Mouse (Mus musculus) urinary bladder, postnatal 0 days (tissue): ENCODE results near the gene Ugt2a2. TPM values are rescaled to one million over a fixed set of nuclear protein-coding genes. Genes with fewer than 3 reads are reported as not detected.

Source experiments
- polyA plus RNA-seq: library from polyadenylated mRNA; unstranded; fragments of >200 nt; fragmentation: Nextera tagmentation; extraction: Ambion mirVana; gene quantifications from 2 replicates; pipeline ENCODE4 v1.2.1, GENCODE M21; 2015

Ugt2a2 gene
- not detected in 2 replicates for polyA plus RNA-seq

GRCm38 (mm10) chr5:87482160-87482559 is at the start of gene Ugt2a2:
Gene Ugt2a2, minus strand, starts transcription at chr5:87482260.

GRCm38 (mm10) chr5:87490771-87491170 is 8.7 kb upstream of the Ugt2a2 start, which contains the start of gene Ugt2a1:
Gene Ugt2a1, minus strand, starts transcription at chr5:87490871.

GRCm38 (mm10) chr5:87486706-87487105 is 4.6 kb upstream of the Ugt2a2 start, which contains the start of gene Gm43638:
Gene Gm43638, minus strand, starts transcription at chr5:87486806.

GRCm38 (mm10) chr5:87424041-87424440 is 58.0 kb downstream of the Ugt2a2 start, which contains the start of gene Ugt2b38:
Gene Ugt2b38, minus strand, starts transcription at chr5:87424203.

Other genes with a start within 250 kb of the Ugt2a2 start
- not detected in 2 replicates for gene Ugt2b37, start 227.5 kb downstream of the Ugt2a2 start, polyA plus RNA-seq
- gene Ugt2a3, start 145.1 kb downstream of the Ugt2a2 start, polyA plus RNA-seq: not detected in 2 replicates
- gene Ugt2b38, start 58.1 kb downstream of the Ugt2a2 start, polyA plus RNA-seq: not detected in 2 replicates
- not detected in 2 replicates for gene Gm43638, start 4.5 kb upstream of the Ugt2a2 start, polyA plus RNA-seq
- gene Ugt2a1, start 8.6 kb upstream of the Ugt2a2 start, polyA plus RNA-seq: not detected in 2 replicates
- 0.13 TPM in 1 of 2 replicates, not detected in the other for gene Sult1b1, start 55.9 kb upstream of the Ugt2a2 start, polyA plus RNA-seq
- not detected in 2 replicates for gene Sult1d1, start 86.8 kb upstream of the Ugt2a2 start, polyA plus RNA-seq
- not detected in 2 replicates for gene Sult1e1, start 109.3 kb upstream of the Ugt2a2 start, polyA plus RNA-seq
- gene Csn1s1, start 183.9 kb upstream of the Ugt2a2 start, polyA plus RNA-seq: not detected in 2 replicates
- not detected in 2 replicates for gene Csn2, start 217.4 kb upstream of the Ugt2a2 start, polyA plus RNA-seq